Mouse (Mus musculus): Measurements from ENCODE around the gene Fer1l5. TPM values are rescaled to one million over a fixed set of nuclear protein-coding genes. Genes with fewer than 3 reads are reported as not detected.
A peak's percentile ranks its signal among the peaks of the same experiment; 100 is the strongest.

The Fer1l5 gene
- total RNA-seq, 2 experiments from 2014 or later: 0.70 to 0.99 TPM

DNA sequence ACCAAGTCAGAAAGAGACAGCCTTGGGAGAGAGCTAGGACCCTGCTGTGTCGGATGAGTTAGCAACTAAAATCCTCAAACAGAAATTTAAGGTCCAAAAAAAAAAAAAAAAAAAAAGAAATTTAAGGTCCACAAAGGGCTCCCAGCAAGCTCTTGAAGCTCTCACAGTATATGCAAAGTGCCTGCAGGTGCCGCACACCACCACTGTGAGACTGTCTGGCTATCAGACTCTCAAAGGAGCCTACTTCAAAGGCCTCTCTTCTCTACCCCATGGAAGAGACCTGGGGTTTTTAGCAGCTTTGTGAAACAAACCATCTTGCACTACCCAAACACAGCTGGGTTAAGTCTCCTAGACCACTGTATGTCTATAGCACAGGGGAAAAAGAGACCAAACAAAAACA, 57.4 kb downstream of the Fer1l5 start:
- no peak for DNase-seq (ENCODE audit: low spot score in 2 of 2)

DNA sequence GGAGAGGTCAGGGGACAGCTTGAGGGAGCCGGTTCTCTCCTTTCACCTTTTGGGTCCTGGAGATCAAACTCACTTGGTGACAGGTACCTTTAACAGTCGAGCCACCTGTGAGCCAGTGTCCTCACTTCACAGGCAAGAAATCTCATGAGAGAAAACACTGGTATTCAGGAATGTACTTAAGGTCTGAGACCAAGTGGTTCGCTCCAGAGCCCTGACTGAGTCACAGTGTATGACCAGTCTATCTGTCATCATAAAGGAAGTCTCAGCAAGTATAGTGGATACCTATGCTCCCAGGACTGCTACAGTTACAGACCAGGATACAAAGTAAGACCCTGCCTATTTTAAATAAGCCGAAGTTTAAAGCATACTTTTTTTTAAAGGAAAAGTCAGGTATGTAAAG, 60.9 kb downstream of the Fer1l5 start:
- no peak for DNase-seq (ENCODE audit: low spot score in 2 of 2)

DNA sequence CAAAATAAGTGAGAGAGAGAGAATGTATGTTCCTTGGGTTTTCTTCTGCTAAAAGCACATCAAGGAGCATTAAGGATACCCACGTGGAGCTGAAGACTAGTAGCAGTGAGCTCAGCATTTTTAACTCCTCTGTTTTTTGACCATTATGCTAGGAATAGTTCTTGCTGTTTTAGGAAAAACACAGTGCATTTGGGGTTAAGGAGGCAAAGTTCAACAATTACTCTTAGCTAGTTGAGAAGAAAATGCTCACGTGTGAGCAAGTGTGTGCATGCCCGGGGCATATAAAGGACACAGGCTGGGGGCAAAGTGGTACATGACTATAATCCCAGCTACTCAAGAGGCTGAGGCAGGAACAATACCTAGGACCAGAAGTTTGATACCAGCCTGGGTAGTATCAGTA, 61.5 kb downstream of the Fer1l5 start:
- no peak for DNase-seq (ENCODE audit: low spot score in 2 of 2)

- no peak for DNase-seq (ENCODE audit: low spot score in 2 of 2)
Observed at GRCm38 (mm10) chr1:36435071-36435470, 63.0 kb downstream of the Fer1l5 start.

GRCm38 (mm10) chr1:36436515-36436914, 64.4 kb downstream of the Fer1l5 start:
- no peak for DNase-seq (ENCODE audit: low spot score in 2 of 2)

DNA sequence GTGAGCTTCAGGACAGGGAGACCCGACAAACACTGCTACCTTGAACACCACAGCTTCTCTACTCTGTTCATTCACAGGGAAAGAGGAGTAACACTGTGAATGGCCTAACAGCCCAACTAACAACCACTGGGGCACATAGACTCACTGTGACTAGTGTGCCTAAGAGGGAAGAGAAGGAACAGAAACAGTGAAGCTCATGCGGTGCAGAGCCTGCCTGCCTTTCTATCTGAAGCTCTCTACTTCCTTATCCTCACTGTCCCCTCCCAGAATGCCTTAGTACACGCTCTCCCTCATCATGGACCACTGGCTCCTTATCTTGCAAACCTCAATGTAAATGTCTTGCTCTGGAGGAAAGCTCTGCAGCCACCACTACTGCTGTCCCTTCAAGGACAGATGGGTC, 65.1 kb downstream of the Fer1l5 start:
- DNase-seq (ENCODE audit: low spot score in 2 of 2): no peak

DNA sequence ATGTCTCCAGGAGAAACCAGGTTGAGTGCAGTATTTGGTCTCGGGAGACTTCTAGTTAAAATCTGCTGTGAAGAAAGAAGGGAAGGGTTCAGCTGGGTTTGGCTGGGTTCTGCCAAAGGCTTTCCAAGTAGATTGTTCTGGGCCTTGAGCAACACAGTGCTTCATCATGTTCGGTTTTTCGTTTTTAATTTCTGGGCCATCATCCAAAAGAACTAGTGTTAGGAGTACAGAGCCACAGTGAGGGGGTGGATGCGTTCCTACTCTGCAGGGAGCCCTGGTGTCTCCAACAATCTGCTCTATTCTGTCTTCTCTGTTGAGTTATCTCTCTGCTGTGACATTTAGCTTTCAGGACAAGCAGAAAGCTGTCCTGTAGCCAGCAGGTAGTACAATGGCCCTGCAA, 69.0 kb downstream of the Fer1l5 start:
- no peak for DNase-seq (ENCODE audit: low spot score in 2 of 2)

DNA sequence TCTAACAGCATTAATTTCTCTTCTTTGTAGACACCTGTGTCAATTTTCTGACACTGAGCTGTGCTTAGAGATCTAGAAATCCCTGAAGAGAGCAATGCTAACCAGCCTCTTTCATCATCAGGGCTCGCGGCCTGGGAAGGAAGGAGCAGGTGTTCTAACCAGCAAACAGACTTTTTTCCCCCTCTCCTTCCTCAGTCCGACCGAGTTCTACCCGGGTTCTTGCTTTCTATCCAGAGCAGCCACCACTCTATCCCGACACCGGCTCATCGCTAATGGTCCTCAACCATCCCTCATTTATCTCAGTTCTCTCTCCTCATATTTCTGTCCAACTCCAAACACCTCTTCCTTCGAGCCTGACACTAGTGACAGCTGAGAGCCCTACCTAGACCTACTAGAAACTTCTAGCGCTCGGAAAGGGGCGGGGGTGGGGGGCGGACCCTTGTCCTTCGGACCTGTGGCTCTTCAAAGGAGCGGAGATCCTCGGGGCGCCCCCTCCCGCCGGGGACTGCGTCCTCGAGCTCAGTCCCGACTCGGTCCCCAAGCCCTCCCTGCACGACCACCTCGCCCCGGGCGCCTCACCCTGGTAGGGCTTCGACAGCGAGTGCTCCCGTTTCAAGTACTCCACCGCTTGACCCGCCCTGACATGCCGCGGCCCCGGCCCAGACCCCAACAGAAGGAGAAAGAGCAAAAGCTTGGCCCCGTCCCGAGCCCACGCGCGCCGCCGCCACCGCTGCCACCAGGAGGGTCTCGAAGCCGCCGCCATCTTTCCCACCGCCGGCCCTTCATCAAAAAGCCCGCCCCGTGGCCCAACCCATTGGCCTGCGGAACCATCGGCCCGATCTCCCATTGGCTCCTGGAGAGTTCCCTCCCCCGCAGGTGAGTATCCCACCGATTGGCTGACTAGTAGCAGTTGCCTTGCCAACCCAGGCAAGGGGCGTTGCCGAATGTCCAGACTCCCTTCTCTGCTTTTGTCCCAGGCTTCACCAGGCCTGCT, 72.7 kb downstream of the Fer1l5 start, which contains the start of gene Lman2l:
Gene Lman2l, minus strand, starts transcription at position 801 of the 994 bp plus-strand sequence.
- peak; percentile 90 to 96 for DNase-seq (ENCODE audit: low spot score in 2 of 2)

DNA sequence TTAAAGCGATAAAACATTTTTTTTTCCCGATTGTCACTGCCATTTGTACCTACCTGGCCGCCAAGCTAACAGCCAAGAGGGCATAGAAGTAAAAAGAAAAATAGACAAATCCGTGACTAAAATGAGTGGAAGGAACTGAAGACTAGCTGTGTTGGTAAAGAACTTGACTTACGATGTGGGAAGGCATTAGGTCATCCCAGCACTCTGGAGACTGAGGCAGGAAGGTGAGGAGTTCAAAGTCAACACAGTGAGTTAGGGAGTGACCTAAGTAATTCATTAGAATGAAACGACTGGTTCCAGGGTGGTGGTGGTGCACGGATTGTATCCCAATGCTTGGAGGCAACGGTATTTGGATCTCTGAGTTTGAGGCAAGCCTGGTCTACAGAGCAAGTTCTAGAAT, 73.4 kb downstream of the Fer1l5 start:
- no peak for DNase-seq (ENCODE audit: low spot score in 2 of 2)

DNA sequence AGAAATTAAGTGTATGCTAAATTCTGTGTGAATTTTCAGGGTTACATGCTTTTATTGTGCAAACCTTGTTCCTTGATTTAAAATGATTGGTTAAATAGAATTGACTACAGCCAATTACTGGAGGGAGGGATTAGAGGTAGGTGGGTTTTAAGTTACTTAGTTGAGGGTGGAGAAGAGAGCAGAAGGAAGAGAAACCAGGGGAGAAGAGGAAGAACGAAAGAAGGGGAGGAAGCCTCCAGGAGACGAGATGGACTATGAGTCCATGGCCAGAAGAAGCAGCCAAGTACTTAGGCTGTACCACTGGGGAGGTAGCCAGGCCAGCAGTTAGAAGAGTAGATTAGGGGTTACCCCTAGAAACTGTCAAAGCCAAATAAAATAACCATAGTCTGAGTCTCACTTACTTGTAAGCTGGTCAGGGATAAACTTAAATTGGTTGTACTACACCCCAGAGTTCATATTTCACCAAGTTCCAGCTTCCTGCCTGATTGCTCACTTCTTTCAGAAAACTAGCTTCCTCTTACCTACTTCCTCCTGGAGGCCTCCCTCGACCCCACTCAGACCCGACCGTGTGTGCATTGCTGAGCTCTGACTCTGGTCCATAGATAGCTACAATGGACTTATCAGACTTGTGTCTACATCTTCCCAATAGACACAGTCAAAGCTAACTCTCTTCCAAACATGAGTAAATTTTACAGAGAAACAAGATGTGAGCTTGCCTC, 74.2 kb downstream of the Fer1l5 start:
- no peak for DNase-seq (ENCODE audit: low spot score in 2 of 2)

- no peak for DNase-seq (ENCODE audit: low spot score in 2 of 2)
Observed at GRCm38 (mm10) chr1:36446841-36447240, 74.8 kb downstream of the Fer1l5 start.

- no peak for DNase-seq (ENCODE audit: low spot score in 2 of 2)
Observed at GRCm38 (mm10) chr1:36454055-36454815, 82.1 kb downstream of the Fer1l5 start.

GRCm38 (mm10) chr1:36457388-36458014, 85.4 kb downstream of the Fer1l5 start:
- no peak for DNase-seq (ENCODE audit: low spot score in 2 of 2)

- DNase-seq (ENCODE audit: low spot score in 2 of 2): no peak
Observed at GRCm38 (mm10) chr1:36458169-36458568, 86.1 kb downstream of the Fer1l5 start.

DNA sequence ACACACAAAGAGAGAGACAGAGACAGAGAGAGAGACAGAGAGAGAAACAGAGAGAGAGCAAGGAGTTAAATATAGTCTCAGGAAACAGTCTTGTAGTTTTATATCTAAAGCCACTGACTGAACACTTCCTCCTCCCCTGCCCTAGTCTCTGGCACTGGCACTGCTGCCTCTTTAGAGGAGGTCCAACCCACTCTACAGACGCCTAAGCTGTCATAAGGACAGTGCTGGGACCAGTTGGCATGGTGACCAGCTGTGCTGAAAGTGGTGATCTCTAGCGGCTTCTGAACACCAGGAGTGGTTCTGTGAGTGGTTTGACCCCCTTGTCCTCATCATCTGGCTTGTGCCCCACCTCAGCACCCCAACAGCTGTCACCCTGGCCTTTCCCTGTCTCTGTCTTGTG, 89.7 kb downstream of the Fer1l5 start:
- DNase-seq (ENCODE audit: low spot score in 2 of 2): no peak

DNA sequence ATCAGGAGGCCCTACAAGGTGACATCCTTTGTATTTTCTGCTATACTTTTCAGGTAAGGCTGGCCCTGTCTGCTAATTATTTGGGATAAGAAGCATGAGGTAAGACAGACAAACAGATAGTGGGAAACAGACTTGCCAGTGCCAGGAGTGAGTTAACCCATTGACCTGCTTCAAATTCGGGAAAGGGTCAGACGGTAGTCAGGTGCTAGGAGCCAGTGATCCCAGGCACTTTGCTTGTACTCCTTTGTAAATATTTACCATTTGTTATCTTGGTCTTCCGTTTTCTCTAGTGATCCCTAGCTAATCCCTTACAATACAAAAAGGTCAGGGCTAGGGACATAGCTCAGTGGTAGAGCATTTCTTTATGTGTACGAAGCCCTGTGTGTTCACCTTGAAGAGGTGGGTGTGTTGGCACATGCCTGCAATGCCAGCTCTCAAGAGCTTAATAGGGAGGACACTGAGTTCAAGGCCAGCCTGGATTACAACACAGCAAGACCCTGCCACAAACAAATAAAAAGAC, 93.6 kb downstream of the Fer1l5 start:
- no peak for DNase-seq (ENCODE audit: low spot score in 2 of 2)

GRCm38 (mm10) chr1:36467446-36467845, 95.4 kb downstream of the Fer1l5 start:
- DNase-seq (ENCODE audit: low spot score in 2 of 2): no peak

DNA sequence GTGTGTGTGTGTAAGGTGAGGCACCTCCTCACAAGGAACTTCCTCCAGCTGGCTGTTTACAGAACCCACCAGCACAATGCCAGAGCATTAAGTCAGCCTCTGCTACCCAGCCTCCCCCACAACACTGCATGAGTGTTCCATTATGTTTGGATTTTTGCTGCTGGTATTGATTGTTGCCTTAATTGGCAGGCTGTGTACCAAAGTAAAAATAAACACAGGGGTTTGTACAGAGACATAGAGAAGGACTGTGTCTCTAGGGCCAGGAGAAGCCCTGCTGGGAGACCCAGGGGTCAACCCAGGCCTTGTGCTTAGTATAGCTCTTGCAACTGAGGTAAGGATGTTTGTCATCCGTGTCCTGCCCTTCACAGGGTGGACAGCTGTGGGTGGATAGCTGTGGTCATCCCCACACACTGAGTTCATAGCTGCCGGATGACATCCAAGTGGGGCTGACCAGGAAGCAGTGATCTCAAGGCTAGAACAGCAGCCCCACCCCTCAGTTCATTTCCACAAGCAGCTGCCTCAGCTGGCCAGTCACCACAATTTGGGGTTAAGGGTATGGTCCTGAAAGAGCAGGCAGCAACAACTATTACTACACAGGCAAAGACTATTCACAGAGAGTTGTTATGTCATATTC, 97.8 kb downstream of the Fer1l5 start:
- DNase-seq (ENCODE audit: low spot score in 2 of 2): no peak

DNA sequence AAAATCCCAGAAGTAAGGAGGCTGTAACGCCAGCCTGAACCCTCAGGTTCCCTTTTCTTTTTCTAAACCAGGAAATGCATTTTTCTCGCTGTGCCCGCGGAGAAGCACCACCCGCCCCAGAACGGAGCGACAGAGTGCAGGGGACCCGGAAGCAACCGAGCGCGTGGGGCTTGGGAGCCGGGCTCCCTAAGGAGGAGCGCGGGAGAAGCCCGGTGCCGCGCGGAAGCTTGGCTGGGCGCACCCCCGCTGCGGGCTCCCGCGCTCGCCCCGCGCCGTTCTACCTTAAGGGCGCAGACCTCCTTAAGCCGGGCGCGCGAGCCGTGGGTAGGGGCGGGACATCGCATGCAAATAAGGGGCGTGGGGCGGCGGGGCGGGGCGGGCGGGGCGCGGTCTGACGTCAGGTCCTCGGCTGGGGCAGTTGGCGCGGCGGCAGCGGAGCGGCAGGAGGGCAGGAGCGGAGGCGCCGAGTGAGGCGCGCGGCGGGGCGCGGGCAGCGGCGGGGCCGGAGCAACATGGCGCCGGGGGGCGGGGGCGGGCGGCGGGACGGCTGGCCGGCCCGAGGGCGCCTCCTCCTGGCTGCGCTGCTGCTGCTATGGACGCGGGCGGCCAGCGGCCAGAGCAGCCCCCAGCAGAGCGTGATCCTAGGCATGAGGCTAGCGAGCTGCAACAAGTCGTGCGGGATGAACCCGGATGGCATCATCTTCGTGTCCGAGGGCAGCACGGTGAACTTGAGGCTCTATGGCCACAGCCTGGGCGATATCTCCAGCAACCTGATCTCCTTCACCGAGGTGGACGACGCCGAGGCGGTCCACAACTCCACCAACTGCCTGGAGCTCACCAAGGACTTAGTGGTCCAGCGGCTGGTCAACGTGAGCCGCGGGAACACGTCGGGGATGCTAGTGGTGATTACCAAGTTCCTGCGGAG, 99.4 kb downstream of the Fer1l5 start, which contains the start of gene Cnnm4:
Gene Cnnm4, plus strand, starts transcription at position 440 of the 925 bp plus-strand sequence.
- DNase-seq (ENCODE audit: low spot score in 2 of 2): peak; percentile 71 to 79

Measured in adrenal gland, postnatal 4 days (tissue).